Comparison of ENCODE assay signal across 8 mouse cellular contexts in the genomic region with DNA sequence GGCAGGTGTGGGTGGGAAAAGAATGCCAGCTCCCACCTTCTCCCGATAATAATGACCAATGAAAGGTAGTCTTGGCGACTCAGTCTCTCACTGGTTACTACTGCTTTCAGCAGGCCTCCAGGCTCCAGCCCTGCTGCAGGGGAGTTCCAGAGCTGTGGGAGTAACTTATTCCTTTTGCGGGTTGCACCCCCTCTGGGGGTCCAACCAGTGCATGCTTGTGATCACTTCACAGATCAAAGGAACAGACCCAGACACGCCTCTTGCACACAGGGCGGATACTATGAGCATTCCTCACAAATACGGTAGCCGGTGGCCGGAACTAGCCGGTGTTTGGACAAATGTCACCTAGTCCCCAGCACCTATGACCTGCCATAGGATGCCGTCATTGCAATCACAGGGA. TPM values are rescaled to one million over a fixed set of nuclear protein-coding genes. Genes with fewer than 3 reads are reported as not detected.
A peak's percentile ranks its signal among the peaks of the same experiment; 100 is the strongest.
DNase-seq lines count a peak whose midpoint lies in the region; ATAC-seq and TF ChIP-seq lines count a peak whose summit lies in the region.

No protein-coding gene starts in this region.

- no peak overlapping the region for H3K27ac ChIP-seq in midbrain, embryonic 12.5 days (replicated peaks)
- no peak overlapping the region for H3K27ac ChIP-seq in midbrain, embryonic 14.5 days (replicated peaks; ENCODE audit: low read depth, low read length)
- H3K27ac ChIP-seq in intestine, postnatal 0 days (ENCODE audit: low read depth, low read length), result no peak overlapping the region
- peak overlapping the region; percentile 96 for H3K27ac ChIP-seq in stomach, embryonic 16.5 days (ENCODE audit: low read length)

- H3K4me3 ChIP-seq in midbrain, embryonic 12.5 days, result 0 out of 2 replicates have a peak overlapping the region, but pooled peaks have one; percentile 47
- H3K4me3 ChIP-seq in midbrain, embryonic 14.5 days (replicated peaks; ENCODE audit: low read depth, low read length), result no peak overlapping the region
- peak overlapping the region; percentile 62 for H3K4me3 ChIP-seq in intestine, postnatal 0 days (ENCODE audit: low read depth, low read length)
- H3K4me3 ChIP-seq in stomach, embryonic 16.5 days (replicated peaks; ENCODE audit: low read length), result peak overlapping the region; percentile 62

- WGBS in midbrain, embryonic 12.5 days, result 58% methylated on average over 10 of the region's 10 CpGs
- 49% methylated on average over 10 of the region's 10 CpGs for WGBS in midbrain, embryonic 14.5 days
- 56% methylated on average over 10 of the region's 10 CpGs for WGBS in intestine, postnatal 0 days
- WGBS in stomach, embryonic 16.5 days, result 35% methylated on average over 10 of the region's 10 CpGs

- H3K4me2 ChIP-seq in midbrain, embryonic 12.5 days (replicated peaks), result peak overlapping the region; percentile 69
- H3K4me2 ChIP-seq in midbrain, embryonic 14.5 days (ENCODE audit: low read length), result no peak overlapping the region
- peak overlapping the region; percentile 88 for H3K4me2 ChIP-seq in intestine, postnatal 0 days (replicated peaks; ENCODE audit: low read depth)
- peak overlapping the region; percentile 81 for H3K4me2 ChIP-seq in stomach, embryonic 16.5 days (ENCODE audit: low read depth, low read length)

- H3K9ac ChIP-seq in midbrain, embryonic 12.5 days (replicated peaks), result no peak overlapping the region
- H3K9ac ChIP-seq in midbrain, embryonic 14.5 days (replicated peaks; ENCODE audit: low read length), result no peak overlapping the region
- H3K9ac ChIP-seq in intestine, postnatal 0 days (ENCODE audit: low read depth, low read length), result no peak overlapping the region
- peak overlapping the region; percentile 87 for H3K9ac ChIP-seq in stomach, embryonic 16.5 days (ENCODE audit: low read length)

- DNase-seq in gastrocnemius, postnatal 25 days, result peak; percentile 16
- DNase-seq in gastrocnemius, adult 18-20 months (ENCODE audit: low spot score), result no peak
- no peak for DNase-seq in midbrain, embryonic 14.5 days
- no peak for DNase-seq in left cerebral cortex, postnatal 25 days (ENCODE audit: low spot score in 2 of 2)
- DNase-seq in cerebellum, postnatal 4 days (ENCODE audit: low spot score in 2 of 2), result no peak

- no peaks in the 10 kb centered on the region for H3K9me3 ChIP-seq in midbrain, embryonic 12.5 days
- no peaks in the 10 kb centered on the region for H3K9me3 ChIP-seq in midbrain, embryonic 14.5 days (ENCODE audit: control insufficient read depth, low read length)
- no peaks in the 10 kb centered on the region for H3K9me3 ChIP-seq in intestine, postnatal 0 days (ENCODE audit: control insufficient read depth)
- H3K9me3 ChIP-seq in stomach, embryonic 16.5 days (replicated peaks; ENCODE audit: control insufficient read depth, low read length), result no peaks in the 10 kb centered on the region

- no peaks in the 10 kb centered on the region for H3K36me3 ChIP-seq in midbrain, embryonic 12.5 days
- H3K36me3 ChIP-seq in midbrain, embryonic 14.5 days (ENCODE audit: control insufficient read depth, insufficient read depth, low read length), result no peaks in the 10 kb centered on the region
- H3K36me3 ChIP-seq in intestine, postnatal 0 days (ENCODE audit: control insufficient read depth, insufficient read depth), result peaks cover 16% of the 10 kb centered on the region; the same call in 1 of the 2 replicates
- no peaks in the 10 kb centered on the region for H3K36me3 ChIP-seq in stomach, embryonic 16.5 days (ENCODE audit: control insufficient read depth, insufficient read depth, low read length)

- TF ChIP-seq CTCF in intestine, postnatal 0 days (IDR thresholded peaks at IDR 0.05; ENCODE audit: low read depth), result no peak

- H3K4me1 ChIP-seq in midbrain, embryonic 12.5 days, result peaks cover 21% of the 10 kb centered on the region
- H3K4me1 ChIP-seq in midbrain, embryonic 14.5 days (ENCODE audit: control insufficient read depth, insufficient read depth, low read length), result 0 out of 2 replicates have a peak, but pooled peaks cover 8% of the 10 kb centered on the region
- no peaks in the 10 kb centered on the region; the same call in 1 of the 2 replicates for H3K4me1 ChIP-seq in intestine, postnatal 0 days (replicated peaks; ENCODE audit: control insufficient read depth, insufficient read depth, low read length)
- peaks cover 29% of the 10 kb centered on the region for H3K4me1 ChIP-seq in stomach, embryonic 16.5 days (ENCODE audit: control insufficient read depth, insufficient read depth, low read length)

- intact Hi-C loops in left cerebral cortex, postnatal 25 days (cut with DNase I), result no loop called here

- no peak for ATAC-seq in midbrain, embryonic 12.5 days (ENCODE audit: low FRiP score, low read depth)
- ATAC-seq in midbrain, embryonic 14.5 days (ENCODE audit: low FRiP score, low TSS enrichment), result no peak
- no peak for ATAC-seq in intestine, postnatal 0 days
- ATAC-seq in stomach, embryonic 16.5 days (ENCODE audit: insufficient read depth, low FRiP score), result no peak

- peaks cover 52% of the 10 kb centered on the region for H3K27me3 ChIP-seq in midbrain, embryonic 12.5 days
- H3K27me3 ChIP-seq in midbrain, embryonic 14.5 days (ENCODE audit: control insufficient read depth, insufficient read depth, low read length), result peaks cover 36% of the 10 kb centered on the region
- no peaks in the 10 kb centered on the region for H3K27me3 ChIP-seq in intestine, postnatal 0 days (replicated peaks; ENCODE audit: control insufficient read depth, insufficient read depth, low read length)
- H3K27me3 ChIP-seq in stomach, embryonic 16.5 days (ENCODE audit: control insufficient read depth, insufficient read depth, low read length), result no peaks in the 10 kb centered on the region

RNA-seq across cellular contexts. Expression of gene Eva1b, which starts 2.3 kb away (rescaled TPM):
- total RNA-seq in gastrocnemius, postnatal 25 days (2021), result 1 to 10 TPM; 6.3 to 6.8 TPM
- 1 to 10 TPM; 2.1 to 3.3 TPM for total RNA-seq in gastrocnemius, adult 18-20 months (2021)
- 18.6 and 26.8 TPM in 2 replicates for polyA plus RNA-seq in midbrain, embryonic 12.5 days (2016; fragmentation: Nextera tagmentation; extraction: Ambion mirVana)
- 7.8 and 12.3 TPM in 2 replicates for polyA plus RNA-seq in midbrain, embryonic 14.5 days (2014; fragmentation: Nextera tagmentation; extraction: Ambion mirVana)
- 28.9 and 29.0 TPM in 2 replicates for polyA plus RNA-seq in intestine, postnatal 0 days (2015; fragmentation: Nextera tagmentation; extraction: Ambion mirVana)
- polyA plus RNA-seq in stomach, embryonic 16.5 days (2015; fragmentation: Nextera tagmentation; extraction: Ambion mirVana), result 46.4 and 49.7 TPM in 2 replicates
- total RNA-seq in left cerebral cortex, postnatal 25 days (2021), result 1 to 10 TPM; 4.1 to 4.4 TPM

RNA-seq across cellular contexts. Expression of gene Sh3d21, which starts 13.5 kb away (rescaled TPM):
- 1 to 10 TPM in 1 of 2 experiments, under 1 TPM in 1; 0.94 to 1.3 TPM for total RNA-seq in gastrocnemius, postnatal 25 days (2021)
- total RNA-seq in gastrocnemius, adult 18-20 months (2021), result under 1 TPM; 0.62 to 0.83 TPM
- polyA plus RNA-seq in midbrain, embryonic 12.5 days (2016; fragmentation: Nextera tagmentation; extraction: Ambion mirVana), result 1.6 and 1.7 TPM in 2 replicates
- 0.89 and 1.1 TPM in 2 replicates for polyA plus RNA-seq in midbrain, embryonic 14.5 days (2014; fragmentation: Nextera tagmentation; extraction: Ambion mirVana)
- polyA plus RNA-seq in intestine, postnatal 0 days (2015; fragmentation: Nextera tagmentation; extraction: Ambion mirVana), result 10.0 and 12.3 TPM in 2 replicates
- 7.3 and 8.6 TPM in 2 replicates for polyA plus RNA-seq in stomach, embryonic 16.5 days (2015; fragmentation: Nextera tagmentation; extraction: Ambion mirVana)
- under 1 TPM; 0.27 to 0.69 TPM for total RNA-seq in left cerebral cortex, postnatal 25 days (2021)

RNA-seq across cellular contexts. Expression of gene Stk40, which starts 46.0 kb away (rescaled TPM):
- total RNA-seq in gastrocnemius, postnatal 25 days (2021), result 10 to 100 TPM; 70.8 to 75.6 TPM
- 100 to 1,000 TPM; 113 to 127 TPM for total RNA-seq in gastrocnemius, adult 18-20 months (2021)
- 48.8 and 49.0 TPM in 2 replicates for polyA plus RNA-seq in midbrain, embryonic 12.5 days (2016; fragmentation: Nextera tagmentation; extraction: Ambion mirVana)
- polyA plus RNA-seq in midbrain, embryonic 14.5 days (2014; fragmentation: Nextera tagmentation; extraction: Ambion mirVana), result 21.1 and 29.4 TPM in 2 replicates
- polyA plus RNA-seq in intestine, postnatal 0 days (2015; fragmentation: Nextera tagmentation; extraction: Ambion mirVana), result 14.5 and 14.6 TPM in 2 replicates
- polyA plus RNA-seq in stomach, embryonic 16.5 days (2015; fragmentation: Nextera tagmentation; extraction: Ambion mirVana), result 28.4 and 29.6 TPM in 2 replicates
- total RNA-seq in left cerebral cortex, postnatal 25 days (2021), result 10 to 100 TPM; 33.9 to 35.6 TPM

RNA-seq across cellular contexts. Expression of gene Thrap3, which starts 52.8 kb away (rescaled TPM):
- total RNA-seq in gastrocnemius, postnatal 25 days (2021), result 10 to 100 TPM; 90.9 to 92.4 TPM
- total RNA-seq in gastrocnemius, adult 18-20 months (2021), result 100 to 1,000 TPM in 1 of 2 experiments, 10 to 100 TPM in 1; 94.1 to 101 TPM
- 265 and 274 TPM in 2 replicates for polyA plus RNA-seq in midbrain, embryonic 12.5 days (2016; fragmentation: Nextera tagmentation; extraction: Ambion mirVana)
- 113 and 167 TPM in 2 replicates for polyA plus RNA-seq in midbrain, embryonic 14.5 days (2014; fragmentation: Nextera tagmentation; extraction: Ambion mirVana)
- polyA plus RNA-seq in intestine, postnatal 0 days (2015; fragmentation: Nextera tagmentation; extraction: Ambion mirVana), result 56.7 and 67.5 TPM in 2 replicates
- polyA plus RNA-seq in stomach, embryonic 16.5 days (2015; fragmentation: Nextera tagmentation; extraction: Ambion mirVana), result 164 and 176 TPM in 2 replicates
- total RNA-seq in left cerebral cortex, postnatal 25 days (2021), result 100 to 1,000 TPM; 133 to 147 TPM

RNA-seq across cellular contexts. Expression of gene Lsm10, which starts 53.4 kb away (rescaled TPM):
- 1 to 10 TPM; 6.7 to 7.6 TPM for total RNA-seq in gastrocnemius, postnatal 25 days (2021)
- 10 to 100 TPM in 1 of 2 experiments, 1 to 10 TPM in 1; 7.4 to 10.8 TPM for total RNA-seq in gastrocnemius, adult 18-20 months (2021)
- 42.1 and 42.9 TPM in 2 replicates for polyA plus RNA-seq in midbrain, embryonic 12.5 days (2016; fragmentation: Nextera tagmentation; extraction: Ambion mirVana)
- polyA plus RNA-seq in midbrain, embryonic 14.5 days (2014; fragmentation: Nextera tagmentation; extraction: Ambion mirVana), result 47.8 and 51.2 TPM in 2 replicates
- polyA plus RNA-seq in intestine, postnatal 0 days (2015; fragmentation: Nextera tagmentation; extraction: Ambion mirVana), result 49.0 and 50.4 TPM in 2 replicates
- polyA plus RNA-seq in stomach, embryonic 16.5 days (2015; fragmentation: Nextera tagmentation; extraction: Ambion mirVana), result 49.4 and 52.4 TPM in 2 replicates
- 10 to 100 TPM; 13.1 to 14.8 TPM for total RNA-seq in left cerebral cortex, postnatal 25 days (2021)
